Mouse (Mus musculus): ENCODE measurements at regions not wholly inside any gene's neighbourhood (a gene's known extent, or its start where the extent isn't known, plus 50 kb on each side); places are given as distances from the start of the nearest gene placed in this dataset.

DNA sequence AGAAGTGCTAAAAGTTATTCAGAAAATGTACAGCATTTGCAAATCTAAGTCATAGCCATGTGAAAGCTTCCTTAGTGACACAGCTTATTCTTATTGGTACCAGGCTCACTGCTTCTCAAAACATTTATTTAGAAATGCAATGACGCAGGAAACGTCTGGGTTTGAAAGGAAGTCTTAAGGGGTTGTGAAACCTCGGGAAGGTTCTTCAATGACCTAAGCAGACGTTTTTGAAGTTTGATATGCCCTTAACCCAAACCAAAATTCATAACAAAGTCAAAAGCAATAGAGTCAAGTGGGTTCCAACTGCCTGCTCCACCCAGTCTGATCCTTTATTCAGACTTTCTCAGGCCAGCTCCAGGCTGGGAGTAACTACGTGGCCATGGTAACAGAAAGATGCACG is 99.2 kb upstream of the Irx5 start:
- Histone ChIP-seq H3K4me1 (ENCODE audit: control insufficient read depth, insufficient read depth, low read length) (peaks cover 3% of the 10 kb centered on the region; the same call in 1 of the 2 replicates), H3K4me2 (ENCODE audit: low read length) (no peak overlapping the region), H3K27ac (ENCODE audit: low read depth, low read length) (no peak overlapping the region), H3K36me3 (ENCODE audit: control insufficient read depth, insufficient read depth, low read length) (no peaks in the 10 kb centered on the region), H3K27me3 (replicated peaks; ENCODE audit: control insufficient read depth, insufficient read depth, low read length) (no peaks in the 10 kb centered on the region), H3K9me3 (replicated peaks; ENCODE audit: control insufficient read depth, low read length) (no peaks in the 10 kb centered on the region), H3K9ac (ENCODE audit: low read length) (no peak overlapping the region), H3K4me3 (ENCODE audit: low read depth, low read length) (no peak overlapping the region)
- no peak for ATAC-seq
- no peak for DNase-seq (ENCODE audit: low spot score)
- WGBS = 71% methylated on average over 6 of the region's 6 CpGs

DNA sequence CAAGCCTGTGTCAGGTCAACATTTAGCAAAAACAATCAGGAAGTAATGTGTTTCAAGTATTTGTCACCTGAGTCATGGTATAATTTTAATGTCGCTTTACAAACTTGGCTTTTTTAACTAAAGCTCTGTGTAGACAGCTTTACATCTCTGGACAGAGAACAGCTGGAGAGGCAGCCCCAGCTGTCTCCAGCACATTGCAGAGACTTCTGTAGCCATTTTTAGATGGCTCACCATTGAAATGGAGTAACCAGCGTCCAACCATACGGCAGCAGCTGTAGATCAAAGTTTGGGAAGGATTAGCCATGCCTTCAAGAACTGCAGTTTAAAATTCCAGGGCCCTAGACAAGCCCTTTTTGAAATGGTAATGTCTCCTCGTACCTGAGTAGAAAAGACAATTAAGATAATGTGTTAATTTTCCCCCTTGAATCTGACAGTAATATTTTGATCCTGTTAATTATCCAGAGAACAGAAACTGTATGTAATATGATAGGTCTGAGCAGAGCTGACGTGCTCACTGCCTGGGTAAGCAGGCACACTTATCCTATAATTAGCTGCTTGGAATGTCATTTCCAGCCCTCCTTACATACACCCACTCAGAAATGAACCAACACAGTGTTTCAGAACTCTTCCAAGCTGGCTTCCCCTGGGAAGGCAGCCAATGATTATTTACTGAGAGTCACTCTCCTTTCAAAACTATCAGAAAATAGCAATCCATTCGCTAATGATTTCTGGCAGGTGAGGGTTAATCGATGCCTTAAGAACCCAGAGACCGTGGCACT is 104.6 kb upstream of the Irx5 start:
- DNase-seq (ENCODE audit: low spot score) = peak; percentile 80
- no peak overlapping the region for H3K27ac ChIP-seq (ENCODE audit: low read depth, low read length)
- WGBS = 20% methylated on average over 8 of the region's 8 CpGs

DNA sequence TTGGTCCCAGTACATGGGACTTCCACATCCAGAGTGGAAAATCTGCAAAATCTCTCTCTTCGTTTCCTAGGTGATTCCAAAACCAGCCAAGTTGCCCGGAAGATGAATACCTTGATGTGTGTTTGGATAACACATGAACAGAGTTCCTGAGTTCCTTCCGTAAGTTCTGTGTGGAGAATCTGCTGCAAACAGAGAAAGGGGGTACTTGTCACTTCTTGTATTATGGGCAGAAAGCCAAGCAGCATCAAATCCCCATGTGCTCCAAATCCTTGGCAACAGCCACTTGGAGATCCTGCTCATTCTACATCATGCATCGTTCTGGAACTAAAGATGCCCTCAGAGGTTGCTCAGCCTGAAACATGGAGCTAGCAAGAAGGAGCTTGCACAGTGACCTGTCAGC is 111.1 kb upstream of the Irx5 start:
- no peak overlapping the region for H3K4me2 ChIP-seq (ENCODE audit: low read length)
- H3K9me3 ChIP-seq (replicated peaks; ENCODE audit: control insufficient read depth, low read length) = no peaks in the 10 kb centered on the region
- no peaks in the 10 kb centered on the region for H3K36me3 ChIP-seq (ENCODE audit: control insufficient read depth, insufficient read depth, low read length)
- no peaks in the 10 kb centered on the region for H3K27me3 ChIP-seq (replicated peaks; ENCODE audit: control insufficient read depth, insufficient read depth, low read length)
- H3K4me1 ChIP-seq (ENCODE audit: control insufficient read depth, insufficient read depth, low read length) = no peaks in the 10 kb centered on the region
- 72% methylated on average over 4 of the region's 4 CpGs for WGBS
- H3K9ac ChIP-seq (ENCODE audit: low read length) = no peak overlapping the region
- H3K4me3 ChIP-seq (ENCODE audit: low read depth, low read length) = no peak overlapping the region
- H3K27ac ChIP-seq (ENCODE audit: low read depth, low read length) = no peak overlapping the region
- ATAC-seq (no peak), DNase-seq (ENCODE audit: low spot score) (peak; percentile 49)

More for the DNA sequence above, 104.6 kb upstream of the Irx5 start:
- Histone ChIP-seq H3K9me3 (replicated peaks; ENCODE audit: control insufficient read depth, low read length) (no peaks in the 10 kb centered on the region), H3K4me1 (ENCODE audit: control insufficient read depth, insufficient read depth, low read length) (peaks cover 15% of the 10 kb centered on the region), H3K4me3 (ENCODE audit: low read depth, low read length) (no peak overlapping the region), H3K4me2 (ENCODE audit: low read length) (no peak overlapping the region), H3K27me3 (replicated peaks; ENCODE audit: control insufficient read depth, insufficient read depth, low read length) (0 out of 2 replicates have a peak, but pooled peaks cover 4% of the 10 kb centered on the region), H3K36me3 (ENCODE audit: control insufficient read depth, insufficient read depth, low read length) (no peaks in the 10 kb centered on the region), H3K9ac (ENCODE audit: low read length) (no peak overlapping the region)
- ATAC-seq = peak; percentile 75; the same call in 1 of the 2 replicates

DNA sequence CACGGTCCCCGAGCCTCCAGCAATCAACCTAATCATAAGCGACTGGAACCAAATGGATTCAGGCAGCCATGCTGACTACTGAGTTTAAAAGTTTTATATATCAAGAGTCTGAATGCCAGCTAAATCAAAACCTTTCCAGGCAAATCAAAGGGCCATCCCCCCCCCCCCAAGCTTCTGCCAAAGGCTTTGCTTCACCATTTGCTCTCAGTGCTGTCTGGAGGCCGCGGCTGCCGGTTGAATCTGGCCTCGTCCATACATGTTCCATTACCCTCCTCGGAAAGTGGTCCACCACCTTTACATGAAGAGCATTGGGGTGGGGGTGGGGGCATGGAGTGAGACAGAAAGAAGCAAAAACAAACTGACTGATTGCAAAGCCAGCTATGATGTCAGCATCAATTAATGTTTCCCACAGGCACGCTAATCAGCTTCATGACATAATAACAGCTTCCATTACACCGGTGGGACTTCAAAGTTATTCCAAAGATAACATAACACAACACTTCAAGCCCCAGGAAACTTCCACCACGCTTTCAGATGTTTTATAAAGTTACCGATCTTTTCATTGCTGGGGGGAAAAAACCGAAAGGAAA is 116.6 kb upstream of the Irx5 start:
- peak; percentile 29 for DNase-seq (ENCODE audit: low spot score)
- no peak for ATAC-seq
- no peaks in the 10 kb centered on the region for H3K27me3 ChIP-seq (replicated peaks; ENCODE audit: control insufficient read depth, insufficient read depth, low read length)
- H3K9me3 ChIP-seq (replicated peaks; ENCODE audit: control insufficient read depth, low read length) = no peaks in the 10 kb centered on the region
- WGBS = 59% methylated on average over 13 of the region's 13 CpGs
- H3K27ac ChIP-seq (ENCODE audit: low read depth, low read length) = no peak overlapping the region
- no peak overlapping the region for H3K4me2 ChIP-seq (ENCODE audit: low read length)
- H3K36me3 ChIP-seq (ENCODE audit: control insufficient read depth, insufficient read depth, low read length) = no peaks in the 10 kb centered on the region
- H3K4me3 ChIP-seq (ENCODE audit: low read depth, low read length) = no peak overlapping the region
- peaks cover 3% of the 10 kb centered on the region; the same call in 1 of the 2 replicates for H3K4me1 ChIP-seq (ENCODE audit: control insufficient read depth, insufficient read depth, low read length)
- H3K9ac ChIP-seq (ENCODE audit: low read length) = no peak overlapping the region

DNA sequence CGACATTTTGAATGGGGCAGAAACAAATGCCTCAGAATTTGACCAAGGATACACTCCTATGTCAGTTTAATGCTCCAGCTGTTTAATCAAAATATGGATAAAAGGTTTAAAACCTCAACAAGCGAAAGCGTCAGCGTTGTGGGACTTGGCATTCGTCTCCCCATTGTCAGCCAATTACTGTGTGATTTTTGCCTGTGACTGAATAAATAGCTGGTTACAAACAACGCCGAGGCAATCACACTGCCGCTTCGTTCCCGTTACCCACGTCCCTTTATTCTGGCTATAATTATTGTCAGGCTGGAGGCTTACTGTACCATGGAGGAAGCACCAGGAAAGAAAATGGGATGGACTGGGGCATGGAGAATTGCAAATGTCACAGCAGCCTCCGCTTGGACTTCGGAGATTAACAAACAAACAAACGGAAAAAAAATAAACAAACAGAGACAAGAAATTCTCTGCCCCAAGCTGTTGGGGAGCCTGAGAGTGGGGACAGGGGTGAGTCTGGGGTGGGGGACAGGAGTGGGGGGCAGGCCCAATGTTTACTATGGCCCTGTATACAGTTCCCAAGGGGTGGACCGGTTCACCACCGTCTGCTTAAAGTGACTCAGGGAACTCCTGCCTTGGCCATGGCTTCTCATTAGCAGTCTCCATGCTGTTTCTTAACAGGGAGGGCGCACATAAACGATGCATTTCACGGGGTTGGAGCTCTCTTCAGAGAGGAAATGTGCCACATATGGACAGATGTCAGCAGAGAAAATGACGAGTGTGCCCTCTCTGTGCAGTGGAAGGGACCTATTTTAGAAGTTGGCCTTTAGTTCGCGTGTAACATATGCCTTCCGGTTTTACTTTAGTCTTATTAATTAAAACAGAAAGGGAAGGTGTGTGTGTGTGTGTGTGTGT is 125.8 kb upstream of the Irx5 start:
- Histone ChIP-seq H3K9me3 (replicated peaks; ENCODE audit: control insufficient read depth, low read length) (no peaks in the 10 kb centered on the region), H3K4me1 (ENCODE audit: control insufficient read depth, insufficient read depth, low read length) (0 out of 2 replicates have a peak, but pooled peaks cover 6% of the 10 kb centered on the region), H3K27ac (ENCODE audit: low read depth, low read length) (no peak overlapping the region), H3K4me2 (ENCODE audit: low read length) (no peak overlapping the region), H3K27me3 (replicated peaks; ENCODE audit: control insufficient read depth, insufficient read depth, low read length) (no peaks in the 10 kb centered on the region), H3K36me3 (ENCODE audit: control insufficient read depth, insufficient read depth, low read length) (no peaks in the 10 kb centered on the region), H3K4me3 (ENCODE audit: low read depth, low read length) (no peak overlapping the region), H3K9ac (ENCODE audit: low read length) (no peak overlapping the region)
- whole genome bisulfite sequencing = 36% methylated on average over 23 of the region's 23 CpGs
- peak; percentile 47 for DNase-seq (ENCODE audit: low spot score)
- no peak for ATAC-seq

DNA sequence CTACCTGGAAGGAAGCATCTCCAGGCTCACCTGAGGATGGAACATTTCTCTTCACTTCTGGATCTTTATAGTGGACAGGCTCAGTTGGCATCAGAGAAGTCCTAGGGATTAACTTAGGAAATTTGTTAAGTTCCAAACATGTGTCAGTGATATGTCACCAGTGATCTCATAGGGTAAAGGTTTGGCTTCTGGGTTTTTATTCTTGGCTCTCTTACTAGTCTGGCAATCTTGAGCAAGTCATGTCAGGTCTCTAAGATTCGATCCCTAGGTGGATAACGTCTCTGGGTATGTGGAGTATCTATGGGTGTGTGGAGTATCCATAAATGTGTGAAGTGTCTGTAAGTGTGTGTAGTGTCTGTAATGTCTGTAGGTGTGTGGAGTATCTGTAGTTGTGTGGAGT is 127.9 kb upstream of the Irx5 start:
- H3K27ac ChIP-seq (ENCODE audit: low read depth, low read length) = no peak overlapping the region
- no peaks in the 10 kb centered on the region for H3K27me3 ChIP-seq (replicated peaks; ENCODE audit: control insufficient read depth, insufficient read depth, low read length)
- H3K4me1 ChIP-seq (ENCODE audit: control insufficient read depth, insufficient read depth, low read length) = 0 out of 2 replicates have a peak, but pooled peaks cover 6% of the 10 kb centered on the region
- ATAC-seq (no peak), DNase-seq (ENCODE audit: low spot score) (no peak)
- H3K4me2 ChIP-seq (ENCODE audit: low read length) = no peak overlapping the region
- no peak overlapping the region for H3K4me3 ChIP-seq (ENCODE audit: low read depth, low read length)
- H3K9ac ChIP-seq (ENCODE audit: low read length) = no peak overlapping the region
- no peaks in the 10 kb centered on the region for H3K9me3 ChIP-seq (replicated peaks; ENCODE audit: control insufficient read depth, low read length)
- 85% methylated on average over 2 of the region's 2 CpGs for WGBS
- H3K36me3 ChIP-seq (ENCODE audit: control insufficient read depth, insufficient read depth, low read length) = no peaks in the 10 kb centered on the region

DNA sequence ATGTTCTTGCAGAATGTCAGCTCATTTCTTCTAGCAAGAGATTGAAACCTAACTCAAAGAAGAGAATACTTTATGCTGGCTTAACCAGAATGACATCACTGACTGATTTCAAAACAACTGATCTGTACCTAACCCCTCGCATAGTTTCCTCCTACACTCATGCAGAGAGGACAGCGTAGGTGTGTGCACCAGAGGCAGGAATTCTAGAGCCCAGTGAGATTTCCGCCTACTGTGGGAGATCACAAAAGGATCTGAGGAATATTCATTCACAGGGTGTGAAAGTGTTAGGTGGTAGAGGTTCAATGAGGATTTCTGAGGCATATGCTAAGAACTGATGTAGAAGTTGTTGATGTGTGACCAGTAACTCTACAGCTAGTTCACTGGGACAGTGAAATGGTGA is 132.5 kb upstream of the Irx5 start:
- no peak overlapping the region for H3K4me2 ChIP-seq (ENCODE audit: low read length)
- H3K9ac ChIP-seq (ENCODE audit: low read length) = no peak overlapping the region
- H3K36me3 ChIP-seq (ENCODE audit: control insufficient read depth, insufficient read depth, low read length) = no peaks in the 10 kb centered on the region
- no peak for DNase-seq (ENCODE audit: low spot score)
- no peaks in the 10 kb centered on the region for H3K27me3 ChIP-seq (replicated peaks; ENCODE audit: control insufficient read depth, insufficient read depth, low read length)
- no peak for ATAC-seq
- no peaks in the 10 kb centered on the region for H3K9me3 ChIP-seq (replicated peaks; ENCODE audit: control insufficient read depth, low read length)
- H3K4me3 ChIP-seq (ENCODE audit: low read depth, low read length) = no peak overlapping the region
- no peak overlapping the region for H3K27ac ChIP-seq (ENCODE audit: low read depth, low read length)
- WGBS = 90% methylated on average over 3 of the region's 3 CpGs
- no peaks in the 10 kb centered on the region for H3K4me1 ChIP-seq (ENCODE audit: control insufficient read depth, insufficient read depth, low read length)

DNA sequence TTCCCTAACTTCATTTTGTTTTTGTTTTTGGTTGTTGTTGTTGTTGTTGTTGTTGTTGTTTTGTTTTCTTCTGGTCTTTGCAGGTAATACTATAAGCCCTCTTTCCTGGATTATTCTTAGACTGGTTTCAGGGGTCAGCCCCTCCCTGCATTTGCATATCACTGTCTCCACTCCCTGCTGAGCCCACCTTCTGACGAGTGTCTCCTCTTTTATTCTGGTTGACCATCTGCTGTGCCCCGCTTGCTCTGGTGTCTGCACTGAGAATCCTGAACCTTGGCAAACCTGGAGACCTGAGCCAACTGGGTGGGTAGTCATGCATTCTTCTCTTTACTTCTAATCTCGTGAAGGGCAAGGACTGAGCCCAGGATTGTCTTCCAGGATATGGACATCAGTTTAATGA is 134.4 kb upstream of the Irx5 start:
- no peak overlapping the region for H3K4me3 ChIP-seq (ENCODE audit: low read depth, low read length)
- no peaks in the 10 kb centered on the region for H3K27me3 ChIP-seq (replicated peaks; ENCODE audit: control insufficient read depth, insufficient read depth, low read length)
- DNase-seq (ENCODE audit: low spot score) (no peak), ATAC-seq (no peak)
- H3K36me3 ChIP-seq (ENCODE audit: control insufficient read depth, insufficient read depth, low read length) = no peaks in the 10 kb centered on the region
- H3K27ac ChIP-seq (ENCODE audit: low read depth, low read length) = no peak overlapping the region
- H3K4me1 ChIP-seq (ENCODE audit: control insufficient read depth, insufficient read depth, low read length) = no peaks in the 10 kb centered on the region
- no peaks in the 10 kb centered on the region for H3K9me3 ChIP-seq (replicated peaks; ENCODE audit: control insufficient read depth, low read length)
- H3K4me2 ChIP-seq (ENCODE audit: low read length) = no peak overlapping the region
- no peak overlapping the region for H3K9ac ChIP-seq (ENCODE audit: low read length)
- WGBS = 61% methylated on average over 3 of the region's 3 CpGs

Measured in forebrain, embryonic 14.5 days (tissue).